Mouse (Mus musculus) MEL-GATA-1-ER (cell line): Measurements from ENCODE around the gene Asic2.
A peak's percentile ranks its signal among the peaks of the same experiment; 100 is the strongest.

Source experiments
- DNase-seq: peaks from one replicate; pipeline ENCODE4 v3.0.0-alpha.2; 2012; ENCODE audit warnings: low read depth; ENCODE audit errors: extremely low read depth

Gene Asic2

GRCm38 (mm10) chr11:81461748-81462147 is 506.5 kb downstream of the Asic2 start:
- DNase-seq = no peak

- DNase-seq = no peak
Measured at GRCm38 (mm10) chr11:81454921-81455320, 513.3 kb downstream of the Asic2 start.

GRCm38 (mm10) chr11:81454111-81454510 is 514.1 kb downstream of the Asic2 start:
- no peak for DNase-seq

- DNase-seq = no peak
Measured at GRCm38 (mm10) chr11:81449271-81449705, 519.0 kb downstream of the Asic2 start.

- no peak for DNase-seq
Measured at GRCm38 (mm10) chr11:81446347-81446746, 521.9 kb downstream of the Asic2 start.

GRCm38 (mm10) chr11:81426857-81427256 is 541.4 kb downstream of the Asic2 start:
- no peak for DNase-seq

- no peak for DNase-seq
Measured at GRCm38 (mm10) chr11:81419112-81419511, 549.1 kb downstream of the Asic2 start.

GRCm38 (mm10) chr11:81418027-81418426 is 550.2 kb downstream of the Asic2 start:
- DNase-seq = no peak

- DNase-seq = no peak
Measured at GRCm38 (mm10) chr11:81416319-81416718, 551.9 kb downstream of the Asic2 start.

- no peak for DNase-seq
Measured at GRCm38 (mm10) chr11:81414596-81414995, 553.7 kb downstream of the Asic2 start.

GRCm38 (mm10) chr11:81411251-81411650 is 557.0 kb downstream of the Asic2 start:
- no peak for DNase-seq

GRCm38 (mm10) chr11:81405951-81406350 is 562.3 kb downstream of the Asic2 start:
- DNase-seq = no peak

- DNase-seq = no peak
Measured at GRCm38 (mm10) chr11:81402263-81402662, 566.0 kb downstream of the Asic2 start.

- no peak for DNase-seq
Measured at GRCm38 (mm10) chr11:81392855-81393254, 575.4 kb downstream of the Asic2 start.

- no peak for DNase-seq
Measured at GRCm38 (mm10) chr11:81386185-81386584, 582.1 kb downstream of the Asic2 start.

GRCm38 (mm10) chr11:81385547-81385946 is 582.7 kb downstream of the Asic2 start:
- no peak for DNase-seq

- peak; percentile 1 for DNase-seq
Measured at GRCm38 (mm10) chr11:81374841-81375240, 593.4 kb downstream of the Asic2 start.

- no peak for DNase-seq
Measured at GRCm38 (mm10) chr11:81374003-81374710, 594.1 kb downstream of the Asic2 start.

- DNase-seq = no peak
Measured at GRCm38 (mm10) chr11:81371545-81371944, 596.7 kb downstream of the Asic2 start.

GRCm38 (mm10) chr11:81370426-81370810 is 597.8 kb downstream of the Asic2 start:
- no peak for DNase-seq

GRCm38 (mm10) chr11:81369497-81370425 is 598.5 kb downstream of the Asic2 start:
- no peak for DNase-seq

GRCm38 (mm10) chr11:81364442-81364841 is 603.8 kb downstream of the Asic2 start:
- DNase-seq = no peak
